Mouse (Mus musculus) testis, postnatal 14 days (tissue): ENCODE data around the gene Elmo3.
"Not testable (repeated sequence)": the region's sequence is repeated elsewhere in the genome, so short reads cannot be mapped to it uniquely, and the experiment has no call there.

Source experiments
- DNase-seq: peaks from one replicate; pipeline ENCODE4 v3.0.0; 2021; ENCODE audit warnings: low spot score

The Elmo3 gene

GRCm38 (mm10) chr8:105276292-105277120 is 28.9 kb upstream of the Elmo3 start:
- peak; percentile 28 for DNase-seq

- DNase-seq = peak; percentile 73
Observed at GRCm38 (mm10) chr8:105278911-105279334, 26.5 kb upstream of the Elmo3 start.

GRCm38 (mm10) chr8:105280567-105280966 is 24.8 kb upstream of the Elmo3 start:
- DNase-seq = no peak

GRCm38 (mm10) chr8:105281821-105282220 is 23.6 kb upstream of the Elmo3 start:
- no peak for DNase-seq

- no peak for DNase-seq
Observed at GRCm38 (mm10) chr8:105282239-105282638, 23.2 kb upstream of the Elmo3 start.

GRCm38 (mm10) chr8:105283074-105283473 is 22.3 kb upstream of the Elmo3 start:
- peak; percentile 53 for DNase-seq

- DNase-seq = peak; percentile 8
Observed at GRCm38 (mm10) chr8:105285514-105285913, 19.9 kb upstream of the Elmo3 start.

GRCm38 (mm10) chr8:105286907-105287306 is 18.5 kb upstream of the Elmo3 start:
- no peak for DNase-seq

GRCm38 (mm10) chr8:105288231-105288630 is 17.2 kb upstream of the Elmo3 start:
- DNase-seq = no peak

GRCm38 (mm10) chr8:105288958-105289732 is 16.3 kb upstream of the Elmo3 start:
- DNase-seq = peak; percentile 91

GRCm38 (mm10) chr8:105289805-105290460 is 15.5 kb upstream of the Elmo3 start, which contains the start of gene 4931428F04Rik:
4931428F04Rik (minus strand) TSS chr8:105289864.
- DNase-seq = no peak

- peak; percentile 86 for DNase-seq
Observed at GRCm38 (mm10) chr8:105290554-105291314, 14.7 kb upstream of the Elmo3 start.

- not testable (repeated sequence) for DNase-seq
Observed at GRCm38 (mm10) chr8:105291364-105291763, 14.0 kb upstream of the Elmo3 start.

- not testable (repeated sequence) for DNase-seq
Observed at GRCm38 (mm10) chr8:105291802-105292201, 13.6 kb upstream of the Elmo3 start.

- no peak for DNase-seq
Observed at GRCm38 (mm10) chr8:105292471-105292870, 12.9 kb upstream of the Elmo3 start.

- peak; percentile 8 for DNase-seq
Observed at GRCm38 (mm10) chr8:105293405-105293804, 12.0 kb upstream of the Elmo3 start.

- DNase-seq = no peak
Observed at GRCm38 (mm10) chr8:105294776-105295175, 10.6 kb upstream of the Elmo3 start.

GRCm38 (mm10) chr8:105295256-105295655 is 10.1 kb upstream of the Elmo3 start:
- no peak for DNase-seq

- peak; percentile 86 for DNase-seq
Observed at GRCm38 (mm10) chr8:105295895-105296573, 9.4 kb upstream of the Elmo3 start, which contains the start of gene Exoc3l. Exoc3l (minus strand) TSS chr8:105296101.

GRCm38 (mm10) chr8:105297511-105298192 is 7.7 kb upstream of the Elmo3 start, which contains the start of gene E2f4:
E2f4 (plus strand) TSS chr8:105297663.
- peak; percentile 93 for DNase-seq
